Mouse (Mus musculus) forebrain, embryonic 15.5 days (tissue): ENCODE data around the gene Sfr1. TPM values are rescaled to one million over a fixed set of nuclear protein-coding genes. Genes with fewer than 3 reads are reported as not detected.

Experiments
- ATAC-seq: fragments of 200-750 bp; cut with Nextera tagmentation; replicated peaks from 2 replicates; pipeline ENCODE4 v1.8.0; 2017; ENCODE audit warnings: mild to moderate bottlenecking, moderate TSS enrichment, moderate library complexity
- H3K27ac ChIP-seq: fragments of 300-500 bp; sonication (generic); replicated peaks from 2 replicates; pipeline ENCODE4 v1.5.1; 2015; ENCODE audit warnings: mild to moderate bottlenecking, inconsistent platforms
- H3K27me3 ChIP-seq: fragments of 300-500 bp; sonication (generic); 2 replicates; pipeline ENCODE4 v1.6.1; 2015; ENCODE audit warnings: inconsistent platforms
- H3K36me3 ChIP-seq: fragments of 300-500 bp; sonication (generic); 2 replicates; pipeline ENCODE4 v1.6.1; 2015; ENCODE audit warnings: mild to moderate bottlenecking, inconsistent platforms
- H3K4me1 ChIP-seq: fragments of 300-500 bp; sonication (generic); 2 replicates; pipeline ENCODE4 v1.6.1; 2015; ENCODE audit warnings: inconsistent platforms
- H3K4me2 ChIP-seq: fragments of 300-500 bp; sonication (generic); replicated peaks from 2 replicates; pipeline ENCODE4 v1.6.1; 2015; ENCODE audit warnings: mild to moderate bottlenecking, inconsistent platforms
- H3K4me3 ChIP-seq: fragments of 300-500 bp; sonication (generic); 2 replicates; pipeline ENCODE4 v1.5.1; 2015; ENCODE audit warnings: mild to moderate bottlenecking, inconsistent platforms
- H3K9ac ChIP-seq: fragments of 300-500 bp; sonication (generic); replicated peaks from 2 replicates; pipeline ENCODE4 v1.6.1; 2015; ENCODE audit warnings: mild to moderate bottlenecking, inconsistent platforms
- H3K9me3 ChIP-seq: fragments of 300-500 bp; sonication (generic); 2 replicates; pipeline ENCODE4 v1.6.1; 2016; ENCODE audit warnings: inconsistent platforms
- WGBS: fragments of 180-500 bp; shearing (Covaris S2); methylation state at CpG from one replicate; pipeline ENCODE4 v1.1.7; 2015; ENCODE audit warnings: mixed read lengths; 5-methylcytosine and 5-hydroxymethylcytosine counted together
- polyA plus RNA-seq: library from polyadenylated mRNA; unstranded; fragments of >200 nt; fragmentation: Nextera tagmentation; extraction: Ambion mirVana; gene quantifications from 2 replicates; pipeline ENCODE4 v1.2.1, GENCODE M21; 2015

Sfr1 gene
- 183 and 185 TPM in 2 replicates for polyA plus RNA-seq

GRCm38 (mm10) chr19:47731071-47731881, at the start of gene Sfr1:
Gene Sfr1, plus strand, starts transcription at chr19:47731682.
- H3K4me3 ChIP-seq, result peak within 1 kb of the TSS; percentile 86
- no peaks in the 10 kb centered on the region for H3K27me3 ChIP-seq
- no peaks in the 10 kb centered on the region for H3K9me3 ChIP-seq
- H3K36me3 ChIP-seq, result peaks cover 34% of the 10 kb centered on the region
- H3K4me1 ChIP-seq, result peaks cover 17% of the 10 kb centered on the region
- under 1% methylated on average over 59 of the region's 72 CpGs for WGBS
- H3K4me2 ChIP-seq, result peak within 1 kb of the TSS; percentile 56
- ATAC-seq, result peak; percentile 97
- peak within 1 kb of the TSS; percentile 98 for H3K27ac ChIP-seq
- peak within 1 kb of the TSS; percentile 79 for H3K9ac ChIP-seq

- 0 out of 2 replicates have a peak, but pooled peaks cover 3% of the 10 kb centered on the region for H3K4me1 ChIP-seq
- H3K9ac ChIP-seq, result no peak overlapping the region
- 94% methylated on average over 7 of the region's 7 CpGs for WGBS
- H3K4me3 ChIP-seq, result no peak overlapping the region
- no peaks in the 10 kb centered on the region for H3K27me3 ChIP-seq
- no peak overlapping the region for H3K4me2 ChIP-seq
- H3K9me3 ChIP-seq, result no peaks in the 10 kb centered on the region
- H3K27ac ChIP-seq, result no peak overlapping the region
- no peaks in the 10 kb centered on the region for H3K36me3 ChIP-seq
- ATAC-seq, result no peak
These were observed 41.9 kb upstream of the Sfr1 start for GRCm38 (mm10) chr19:47689592-47689991.

- no peak within 1 kb of the TSS for H3K4me2 ChIP-seq
- H3K9me3 ChIP-seq, result no peaks in the 10 kb centered on the region
- no peak within 1 kb of the TSS for H3K4me3 ChIP-seq
- WGBS, result 78% methylated on average over 6 of the region's 6 CpGs
- H3K4me1 ChIP-seq, result 0 out of 2 replicates have a peak, but pooled peaks cover 3% of the 10 kb centered on the region
- ATAC-seq, result no peak
- H3K27me3 ChIP-seq, result no peaks in the 10 kb centered on the region
- no peak within 1 kb of the TSS for H3K9ac ChIP-seq
- no peak within 1 kb of the TSS for H3K27ac ChIP-seq
- no peaks in the 10 kb centered on the region for H3K36me3 ChIP-seq
These were observed 39.5 kb upstream of the Sfr1 start, which contains the start of gene Col17a1 for GRCm38 (mm10) chr19:47691994-47692393. Gene Col17a1, minus strand, starts transcription at chr19:47692094.

- 94% methylated on average over 6 of the region's 6 CpGs for WGBS
- no peaks in the 10 kb centered on the region for H3K27me3 ChIP-seq
- H3K9me3 ChIP-seq, result no peaks in the 10 kb centered on the region
- no peak overlapping the region for H3K4me2 ChIP-seq
- no peak overlapping the region for H3K9ac ChIP-seq
- ATAC-seq, result no peak
- H3K4me3 ChIP-seq, result no peak overlapping the region
- no peak overlapping the region for H3K27ac ChIP-seq
- H3K36me3 ChIP-seq, result no peaks in the 10 kb centered on the region
- H3K4me1 ChIP-seq, result 0 out of 2 replicates have a peak, but pooled peaks cover 3% of the 10 kb centered on the region
These were observed 35.8 kb upstream of the Sfr1 start for GRCm38 (mm10) chr19:47695725-47696124.

GRCm38 (mm10) chr19:47696411-47696810, 35.1 kb upstream of the Sfr1 start:
- H3K4me2 ChIP-seq, result no peak overlapping the region
- no peak overlapping the region for H3K4me3 ChIP-seq
- no peak for ATAC-seq
- WGBS, result 96% methylated on average over 8 of the region's 8 CpGs
- no peaks in the 10 kb centered on the region for H3K9me3 ChIP-seq
- H3K9ac ChIP-seq, result no peak overlapping the region
- no peak overlapping the region for H3K27ac ChIP-seq
- no peaks in the 10 kb centered on the region for H3K27me3 ChIP-seq
- no peaks in the 10 kb centered on the region for H3K36me3 ChIP-seq
- H3K4me1 ChIP-seq, result 0 out of 2 replicates have a peak, but pooled peaks cover 3% of the 10 kb centered on the region

GRCm38 (mm10) chr19:47697067-47697466, 34.4 kb upstream of the Sfr1 start:
- Histone ChIP-seq H3K4me3 (no peak overlapping the region), H3K9me3 (no peaks in the 10 kb centered on the region), H3K4me2 (no peak overlapping the region), H3K4me1 (0 out of 2 replicates have a peak, but pooled peaks cover 3% of the 10 kb centered on the region), H3K27me3 (no peaks in the 10 kb centered on the region), H3K9ac (no peak overlapping the region), H3K27ac (no peak overlapping the region), H3K36me3 (no peaks in the 10 kb centered on the region)
- 74% methylated on average over 11 of the region's 11 CpGs for WGBS
- ATAC-seq, result no peak

GRCm38 (mm10) chr19:47698266-47698665, 33.2 kb upstream of the Sfr1 start:
- H3K27ac ChIP-seq, result no peak overlapping the region
- no peaks in the 10 kb centered on the region for H3K36me3 ChIP-seq
- ATAC-seq, result no peak
- no peaks in the 10 kb centered on the region for H3K27me3 ChIP-seq
- H3K4me3 ChIP-seq, result no peak overlapping the region
- H3K4me2 ChIP-seq, result no peak overlapping the region
- no peak overlapping the region for H3K9ac ChIP-seq
- H3K9me3 ChIP-seq, result no peaks in the 10 kb centered on the region
- WGBS, result 88% methylated on average over 9 of the region's 9 CpGs
- 0 out of 2 replicates have a peak, but pooled peaks cover 3% of the 10 kb centered on the region for H3K4me1 ChIP-seq

GRCm38 (mm10) chr19:47699743-47700142, 31.7 kb upstream of the Sfr1 start:
- no peaks in the 10 kb centered on the region for H3K4me1 ChIP-seq
- no peak for ATAC-seq
- WGBS, result 83% methylated on average over 9 of the region's 9 CpGs

GRCm38 (mm10) chr19:47700509-47700908, 31.0 kb upstream of the Sfr1 start:
- Histone ChIP-seq H3K36me3 (no peaks in the 10 kb centered on the region), H3K9ac (no peak overlapping the region), H3K4me3 (no peak overlapping the region), H3K4me2 (no peak overlapping the region), H3K9me3 (no peaks in the 10 kb centered on the region; the same call in 1 of the 2 replicates), H3K27me3 (no peaks in the 10 kb centered on the region), H3K4me1 (no peaks in the 10 kb centered on the region), H3K27ac (no peak overlapping the region)
- no peak for ATAC-seq
- WGBS, result 83% methylated on average over 8 of the region's 8 CpGs

More at GRCm38 (mm10) chr19:47699743-47700142, 31.7 kb upstream of the Sfr1 start:
- Histone ChIP-seq H3K27me3 (no peaks in the 10 kb centered on the region), H3K9me3 (no peaks in the 10 kb centered on the region; the same call in 1 of the 2 replicates), H3K27ac (no peak overlapping the region), H3K36me3 (no peaks in the 10 kb centered on the region), H3K9ac (no peak overlapping the region), H3K4me2 (no peak overlapping the region), H3K4me3 (no peak overlapping the region)

GRCm38 (mm10) chr19:47705080-47705771, 26.3 kb upstream of the Sfr1 start:
- no peak overlapping the region for H3K4me2 ChIP-seq
- no peak overlapping the region for H3K27ac ChIP-seq
- ATAC-seq, result no peak
- H3K36me3 ChIP-seq, result no peaks in the 10 kb centered on the region
- no peaks in the 10 kb centered on the region for H3K27me3 ChIP-seq
- no peak overlapping the region for H3K4me3 ChIP-seq
- H3K9me3 ChIP-seq, result no peaks in the 10 kb centered on the region; the same call in 1 of the 2 replicates
- no peak overlapping the region for H3K9ac ChIP-seq
- no peaks in the 10 kb centered on the region for H3K4me1 ChIP-seq
- WGBS, result 76% methylated on average over 13 of the region's 13 CpGs

GRCm38 (mm10) chr19:47705772-47706309, 25.6 kb upstream of the Sfr1 start:
- H3K4me2 ChIP-seq, result no peak overlapping the region
- H3K27ac ChIP-seq, result no peak overlapping the region
- H3K9me3 ChIP-seq, result no peaks in the 10 kb centered on the region; the same call in 1 of the 2 replicates
- no peak overlapping the region for H3K4me3 ChIP-seq
- H3K36me3 ChIP-seq, result no peaks in the 10 kb centered on the region
- H3K9ac ChIP-seq, result no peak overlapping the region
- no peak for ATAC-seq
- no peaks in the 10 kb centered on the region for H3K4me1 ChIP-seq
- no peaks in the 10 kb centered on the region for H3K27me3 ChIP-seq
- 88% methylated on average over 8 of the region's 8 CpGs for WGBS

- Histone ChIP-seq H3K27me3 (no peaks in the 10 kb centered on the region), H3K9me3 (no peaks in the 10 kb centered on the region), H3K4me3 (no peak overlapping the region), H3K4me1 (no peaks in the 10 kb centered on the region), H3K9ac (no peak overlapping the region), H3K36me3 (no peaks in the 10 kb centered on the region), H3K27ac (no peak overlapping the region), H3K4me2 (no peak overlapping the region)
- ATAC-seq, result no peak
- WGBS, result 84% methylated on average over 4 of the region's 4 CpGs
These were observed 21.1 kb upstream of the Sfr1 start for GRCm38 (mm10) chr19:47710376-47710775.
